Mouse (Mus musculus) spleen, postnatal 36 days (tissue): Measurements from ENCODE around the gene Sorcs2.

Experiments
- DNase-seq, 2 experiments: peaks; one replicate each; pipeline ENCODE4 v3.0.0; 2022; ENCODE audit warnings: low spot score in 2 of 2, mixed read lengths in 1 of 2

Gene Sorcs2

DNA sequence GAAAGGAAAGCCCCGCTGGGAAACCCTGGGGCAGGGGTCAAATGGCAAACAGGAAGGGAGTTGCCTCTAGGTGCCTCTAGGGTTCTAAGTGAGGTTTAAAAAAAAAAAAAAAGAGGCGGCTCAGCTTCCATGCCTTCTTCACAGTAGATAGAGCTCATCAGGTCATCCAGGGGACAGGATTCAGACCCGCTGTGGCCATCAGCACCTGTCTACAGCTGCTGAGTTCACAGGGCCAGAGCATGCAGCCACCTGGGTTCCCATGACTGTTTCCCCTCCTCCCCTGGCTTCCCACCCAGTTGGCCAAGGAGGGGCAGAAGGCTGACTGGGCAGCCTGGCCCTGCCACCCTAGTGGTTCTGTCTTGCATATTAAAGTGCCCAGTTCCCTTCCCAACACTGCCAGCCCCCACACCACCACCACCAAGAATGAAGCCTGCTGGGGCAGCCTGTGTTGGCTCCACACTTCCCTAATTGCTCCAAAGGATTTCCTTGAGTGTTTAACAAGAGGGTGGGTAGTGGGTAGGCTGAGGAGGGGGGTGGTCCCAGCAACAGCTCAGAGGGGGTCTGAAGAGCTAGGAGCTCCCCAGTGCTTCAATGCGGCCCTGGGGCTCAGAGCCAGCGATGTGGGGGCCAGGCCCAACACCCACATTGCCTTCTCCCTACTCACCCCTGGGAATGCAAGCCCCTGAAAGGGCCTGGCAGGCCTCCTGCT lies 38.2 kb downstream of the Sorcs2 start:
- DNase-seq, result peak in 1 of 2 experiments; percentile 24

- DNase-seq, result no peak
These were observed 39.8 kb downstream of the Sorcs2 start for GRCm38 (mm10) chr5:36358161-36358560.

- no peak for DNase-seq
These were observed 41.3 kb downstream of the Sorcs2 start for GRCm38 (mm10) chr5:36356659-36357058.

GRCm38 (mm10) chr5:36355683-36356082 lies 42.3 kb downstream of the Sorcs2 start:
- no peak for DNase-seq

DNA sequence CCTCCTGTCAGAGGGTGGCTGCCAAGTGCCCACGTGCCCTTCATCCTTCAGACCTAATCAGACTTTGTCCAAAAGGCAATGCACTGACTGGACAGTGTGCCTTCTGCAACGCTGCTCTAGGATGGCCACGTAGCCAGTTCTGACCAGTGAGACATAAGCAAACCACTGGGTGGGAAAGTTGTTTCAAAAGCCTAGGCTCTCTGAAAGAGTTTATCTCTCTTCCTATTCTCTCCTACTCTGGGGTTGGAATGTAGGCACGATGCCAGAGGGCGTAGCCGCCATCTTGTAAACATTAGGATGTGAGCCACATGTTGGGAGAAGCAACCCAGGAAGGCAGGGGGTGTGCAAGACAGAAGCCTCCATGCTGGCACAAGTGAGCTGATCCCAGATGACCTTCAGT lies 44.3 kb downstream of the Sorcs2 start:
- no peak for DNase-seq

- DNase-seq, result no peak
These were observed 44.7 kb downstream of the Sorcs2 start for GRCm38 (mm10) chr5:36353194-36353593.

- no peak for DNase-seq
These were observed 51.2 kb downstream of the Sorcs2 start for GRCm38 (mm10) chr5:36346698-36347097.

DNA sequence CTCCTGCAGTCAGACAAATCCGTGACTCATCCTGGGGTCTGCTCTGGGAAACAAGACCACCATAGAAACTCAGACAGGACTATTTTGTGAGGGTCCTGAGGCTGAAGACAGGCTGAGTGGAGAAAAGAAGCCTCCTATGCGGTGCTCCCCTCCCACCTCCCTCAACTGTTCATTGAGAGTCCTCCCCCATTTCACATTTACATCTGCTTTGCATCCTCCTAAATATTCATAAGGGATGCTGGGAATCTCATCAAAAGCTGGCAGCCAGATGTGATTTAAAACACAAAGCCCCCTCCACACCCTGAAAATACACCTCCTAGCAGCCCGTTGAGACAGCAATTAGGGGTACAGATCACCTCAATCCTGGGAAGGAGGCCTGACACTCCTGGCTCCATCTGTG lies 58.7 kb downstream of the Sorcs2 start:
- DNase-seq, result no peak

GRCm38 (mm10) chr5:36336252-36336651 lies 61.7 kb downstream of the Sorcs2 start:
- no peak for DNase-seq

DNA sequence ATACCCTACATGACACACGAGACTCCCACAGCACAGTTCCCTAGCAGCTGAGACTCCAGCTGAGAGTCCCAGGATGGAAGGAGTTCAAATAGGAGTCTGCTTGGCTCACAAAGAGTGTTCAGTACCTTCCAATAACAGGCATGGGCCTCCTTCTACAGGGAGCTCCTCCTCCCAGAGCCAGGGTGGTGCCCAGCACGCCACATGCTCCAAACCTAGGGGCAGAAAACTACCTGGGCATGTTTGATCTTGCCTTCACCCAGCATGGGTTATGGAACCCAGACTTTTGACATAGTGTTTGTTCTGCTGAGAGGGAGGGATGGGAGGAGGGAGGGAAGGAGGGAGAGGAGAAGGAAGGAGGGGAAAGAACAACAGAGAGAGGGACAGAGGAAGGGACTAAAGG lies 62.3 kb downstream of the Sorcs2 start:
- no peak for DNase-seq

DNA sequence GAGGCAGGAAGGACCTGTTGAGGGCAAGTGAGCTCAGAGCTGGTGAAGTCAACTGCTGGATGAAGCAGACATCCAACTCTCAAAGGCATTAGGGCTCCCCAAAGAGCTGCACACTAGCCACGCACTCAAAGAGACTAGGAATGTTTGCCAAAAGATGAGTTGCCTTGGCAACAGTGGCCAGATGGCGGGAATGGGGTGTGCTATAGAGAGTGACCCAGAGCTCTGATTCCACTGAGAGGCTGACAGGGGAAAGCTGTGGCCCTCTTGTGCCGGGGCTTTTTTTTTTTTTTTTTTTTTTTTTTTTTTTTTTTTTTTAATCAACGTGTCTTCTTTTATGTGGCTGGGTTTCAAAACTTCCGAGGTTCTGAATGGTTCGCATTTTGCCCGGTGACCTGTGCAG lies 63.7 kb downstream of the Sorcs2 start:
- DNase-seq, result no peak

DNA sequence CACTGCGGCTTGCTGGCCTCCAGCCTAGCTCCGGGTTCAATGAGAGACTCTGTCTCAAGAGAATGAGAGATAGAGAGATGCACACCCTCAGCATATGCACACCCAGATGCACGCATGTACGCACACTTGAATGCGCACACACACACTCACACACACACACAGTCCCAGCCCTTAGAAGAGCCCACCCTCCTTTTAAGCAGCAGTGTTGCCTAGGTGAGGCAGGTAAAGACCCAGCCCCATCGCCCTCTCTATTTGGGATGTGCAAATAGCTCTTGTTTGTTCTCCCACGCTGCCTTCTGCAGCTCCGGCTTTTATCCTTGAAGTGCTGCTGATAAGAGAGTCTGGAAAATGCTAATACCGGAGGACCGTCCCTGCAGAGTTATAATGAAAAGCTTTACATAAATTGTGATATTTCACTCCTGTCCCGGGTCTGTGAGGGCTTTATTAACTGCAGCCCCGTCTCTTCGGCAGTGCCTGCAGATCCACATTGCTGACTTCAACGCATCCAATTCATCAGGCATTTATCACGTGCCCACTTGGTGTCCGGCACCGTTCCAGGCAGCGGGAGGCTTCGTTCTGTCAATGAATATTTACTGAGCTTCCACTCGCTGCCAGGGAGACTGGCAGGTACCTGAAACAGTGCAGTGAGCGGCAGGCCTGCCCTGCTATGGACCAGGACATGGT lies 67.3 kb downstream of the Sorcs2 start:
- DNase-seq, result no peak

DNA sequence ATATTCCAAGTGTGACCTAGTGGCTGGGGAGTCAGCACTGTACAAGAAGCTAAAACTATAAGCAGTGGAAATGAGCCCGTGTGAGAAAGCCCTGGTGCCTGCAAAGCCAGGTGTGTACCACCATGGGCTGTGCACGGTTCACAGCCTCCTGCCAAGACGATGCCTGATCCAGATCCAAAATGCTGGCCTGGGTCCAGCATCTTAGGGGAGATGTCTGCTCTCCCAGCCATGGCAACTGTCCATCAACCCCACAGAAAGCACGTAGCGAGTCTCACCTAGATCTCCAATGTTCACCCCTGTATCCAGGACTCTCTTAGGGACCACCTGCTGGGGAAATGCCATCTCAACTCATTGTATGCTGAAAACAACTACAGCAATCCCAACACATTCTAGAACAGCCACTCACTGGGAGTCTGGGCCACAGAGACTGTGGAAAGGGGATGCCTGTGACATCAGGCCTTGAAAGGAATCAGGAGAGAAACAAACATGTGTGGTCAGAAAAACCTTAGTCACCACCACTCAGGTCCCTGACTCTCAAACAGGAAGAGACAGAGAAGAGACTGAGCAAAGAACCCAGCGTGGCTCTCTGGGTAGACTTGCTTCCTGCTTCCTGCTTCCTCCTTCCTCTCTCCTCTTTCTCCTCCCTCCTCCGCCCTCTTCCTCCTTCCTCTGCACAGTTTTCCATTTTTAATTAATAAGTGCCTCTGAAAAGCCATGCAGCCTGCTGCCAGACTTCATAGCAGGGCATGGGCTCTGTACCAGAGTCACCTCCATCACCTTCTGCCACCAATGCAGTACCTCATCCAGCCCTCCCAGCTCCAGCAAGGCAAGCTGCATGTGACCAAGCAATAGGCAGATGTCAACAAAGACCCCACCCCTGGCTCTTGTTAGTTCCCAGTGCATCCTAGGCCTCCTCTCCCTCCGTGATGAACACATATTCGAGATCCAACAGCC lies 71.6 kb downstream of the Sorcs2 start:
- DNase-seq, result no peak

GRCm38 (mm10) chr5:36324140-36324572 lies 73.8 kb downstream of the Sorcs2 start:
- no peak for DNase-seq

DNA sequence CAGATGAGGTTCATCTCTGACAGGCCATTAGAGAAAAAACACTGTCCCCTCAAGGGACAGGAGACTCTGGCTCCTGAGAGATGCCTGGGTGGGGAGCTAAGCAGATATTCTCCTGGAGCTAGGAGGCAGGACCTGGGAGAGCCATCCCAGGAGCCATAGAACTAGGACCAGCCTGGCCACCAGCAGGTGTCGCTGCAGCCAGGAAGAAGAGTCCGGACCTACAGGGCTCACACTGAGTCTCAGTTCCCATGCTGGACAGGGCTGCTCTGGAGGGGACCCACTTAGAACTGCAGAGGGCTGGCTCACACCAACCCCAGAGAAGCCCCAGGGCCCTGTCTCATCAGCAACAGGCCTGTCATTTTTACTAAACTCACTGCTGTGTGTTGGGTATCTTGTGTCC lies 74.4 kb downstream of the Sorcs2 start:
- DNase-seq, result peak; percentile 61

GRCm38 (mm10) chr5:36321581-36321980 lies 76.4 kb downstream of the Sorcs2 start:
- no peak for DNase-seq

DNA sequence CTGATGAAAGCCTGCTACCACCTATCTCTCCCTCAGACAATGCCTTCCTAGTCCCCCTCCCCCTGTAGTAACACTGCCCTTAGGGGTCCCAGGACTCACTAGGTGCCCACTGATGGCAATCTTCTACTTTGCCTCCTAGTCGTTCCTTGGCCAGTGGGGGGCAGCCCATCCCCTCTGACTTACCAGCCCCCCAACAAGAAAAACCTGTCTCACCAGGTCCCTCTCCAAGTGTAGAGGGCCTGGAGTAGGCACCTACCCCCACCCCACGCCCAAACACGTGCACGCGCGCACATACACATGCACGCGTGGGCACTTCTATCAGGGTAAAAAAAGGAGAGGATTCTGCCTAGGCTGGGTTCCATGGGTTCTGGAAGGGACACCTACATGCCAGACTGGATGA lies 77.3 kb downstream of the Sorcs2 start:
- no peak for DNase-seq

GRCm38 (mm10) chr5:36317641-36318368 lies 80.1 kb downstream of the Sorcs2 start:
- DNase-seq, result peak; percentile 13 to 28

DNA sequence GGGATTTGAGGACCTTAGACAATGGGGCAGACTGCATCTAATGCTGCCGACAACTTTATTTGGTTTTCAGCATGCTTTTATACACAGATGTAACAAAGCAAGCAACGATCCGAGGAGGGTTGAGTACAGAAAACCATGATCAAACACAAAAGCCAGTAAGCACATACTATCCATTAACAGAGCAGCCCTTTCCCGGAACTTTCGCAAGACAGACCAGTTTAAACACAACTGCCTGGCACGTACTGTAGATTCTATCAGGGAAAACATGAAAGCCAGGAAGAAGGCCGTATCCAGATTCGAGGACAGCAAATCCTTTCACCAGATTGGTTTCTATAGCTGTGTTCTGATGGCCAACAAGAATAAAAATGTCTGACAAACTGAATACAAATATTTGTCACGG lies 82.8 kb downstream of the Sorcs2 start:
- no peak for DNase-seq

DNA sequence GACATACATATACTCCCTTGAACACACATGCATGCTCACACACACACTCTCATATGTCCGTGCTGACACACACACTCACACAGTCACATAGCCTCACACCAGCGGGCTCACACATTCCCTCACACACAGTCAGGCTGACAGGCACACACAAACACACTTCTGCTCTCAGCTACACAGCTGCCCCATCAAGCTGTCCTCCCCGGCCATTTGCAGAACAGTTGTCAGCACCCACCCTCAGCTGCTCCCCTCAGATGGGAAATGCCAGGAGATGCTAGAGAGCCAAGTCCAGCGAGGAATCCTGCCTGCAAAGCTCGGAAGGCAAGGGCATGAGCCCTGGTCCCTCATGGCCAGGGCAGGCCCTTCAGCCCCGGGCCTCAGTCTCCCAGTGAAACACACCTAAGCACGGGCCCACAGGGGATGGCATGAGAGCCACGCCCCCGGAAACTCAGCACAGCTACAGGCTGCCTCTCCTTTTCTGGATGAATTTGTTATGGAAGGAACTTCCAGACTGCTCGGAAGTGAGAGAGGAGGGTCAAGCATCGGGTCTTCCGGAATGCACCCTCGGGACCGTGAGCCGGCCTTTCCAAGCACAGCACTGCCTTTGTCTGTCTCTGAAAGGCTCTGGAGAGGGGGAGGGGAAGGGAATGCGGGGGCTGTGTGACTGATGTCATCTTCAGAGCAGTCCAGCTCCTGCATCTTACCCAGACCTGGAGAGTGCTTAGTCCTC lies 84.4 kb downstream of the Sorcs2 start:
- no peak for DNase-seq

DNA sequence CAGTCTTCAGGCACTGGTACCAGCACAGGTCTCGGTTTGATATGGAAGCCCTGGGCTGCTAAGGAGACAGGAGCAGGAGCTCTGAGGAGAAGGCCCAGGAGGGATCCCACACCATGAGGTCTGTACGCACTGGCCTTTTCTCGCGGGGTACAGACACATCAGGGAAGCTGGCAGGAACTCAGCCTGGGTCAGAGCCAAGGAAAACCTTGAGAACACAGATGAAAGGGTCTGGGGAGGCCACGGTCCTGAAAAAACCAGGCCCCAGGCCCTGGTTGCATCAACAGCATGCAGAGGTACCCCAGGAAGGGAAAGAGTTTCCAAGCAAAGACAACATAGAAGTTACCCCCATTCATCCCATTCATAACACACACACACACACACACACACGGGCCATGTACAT lies 85.0 kb downstream of the Sorcs2 start:
- DNase-seq, result no peak
